ENCODE assay signal across 9 mouse cellular contexts in genomic region chr4:124477359-124477868, GRCm38 (mm10).
A peak's percentile ranks its signal among the peaks of the same experiment; 100 is the strongest.
DNase-seq lines count a peak whose midpoint lies in the region; ATAC-seq and TF ChIP-seq lines count a peak whose summit lies in the region.
"Had no signal": no experiment of that assay in that cellular context is flagged by ENCODE, and none has a peak within 500 bp of the region (broad histone marks: within the 10 kb centered on the region; RNA-seq: fewer than 3 reads in every experiment).

No protein-coding gene starts in this region.

- peak overlapping the region; percentile 72 for H3K27ac ChIP-seq in forebrain, embryonic 15.5 days (replicated peaks)
- no peak overlapping the region for H3K27ac ChIP-seq in limb, embryonic 14.5 days (replicated peaks; ENCODE audit: low read depth, low read length)

- TF ChIP-seq POLR2A in limb, embryonic 14.5 days (IDR thresholded peaks at IDR 0.05; ENCODE audit: borderline replicate concordance, extremely low read depth, insufficient read depth, insufficient read length) = no peak

- intact Hi-C loops in left cerebral cortex, postnatal 4 days (cut with DNase I) = no loop called here
- intact Hi-C loops in left cerebral cortex, postnatal 14 days (cut with DNase I) = no loop called here

- peaks cover 11% of the 10 kb centered on the region; the same call in 1 of the 2 replicates for H3K27me3 ChIP-seq in forebrain, embryonic 15.5 days
- peaks cover 45% of the 10 kb centered on the region for H3K27me3 ChIP-seq in limb, embryonic 14.5 days (ENCODE audit: control insufficient read depth, insufficient read depth, low read length)

- 5% methylated on average over 14 of the region's 14 CpGs for WGBS in forebrain, embryonic 15.5 days
- 11% methylated on average over 14 of the region's 14 CpGs for WGBS in limb, embryonic 14.5 days

- H3K9me3 ChIP-seq in forebrain, embryonic 15.5 days = no peaks in the 10 kb centered on the region
- H3K9me3 ChIP-seq in limb, embryonic 14.5 days (ENCODE audit: control insufficient read depth, low read length) = no peaks in the 10 kb centered on the region

- H3K4me2 ChIP-seq in forebrain, embryonic 15.5 days (replicated peaks) = peak overlapping the region; percentile 40
- peak overlapping the region; percentile 7; the same call in 1 of the 2 replicates for H3K4me2 ChIP-seq in limb, embryonic 14.5 days (replicated peaks; ENCODE audit: low read depth, low read length, severe bottlenecking)

- DNase-seq in left cerebral cortex, postnatal 4 days = peak; percentile 60
- DNase-seq in left cerebral cortex, postnatal 14 days (ENCODE audit: low spot score in 2 of 2) = no peak
- DNase-seq in limb, embryonic 14.5 days (ENCODE audit: low spot score) = no peak
- peak; percentile 43 for DNase-seq in retina, embryonic 14.5 days (ENCODE audit: low spot score)
- DNase-seq in spleen, postnatal 36 days (ENCODE audit: low spot score in 2 of 2) = no peak
- DNase-seq in layer of hippocampus, adult 18-20 months (ENCODE audit: low spot score in 2 of 2) = no peak
- DNase-seq: cerebellum, adult 8-10 months had no signal

- H3K36me3 ChIP-seq in forebrain, embryonic 15.5 days = no peaks in the 10 kb centered on the region
- H3K36me3 ChIP-seq in limb, embryonic 14.5 days (ENCODE audit: control insufficient read depth, insufficient read depth, low read length) = no peaks in the 10 kb centered on the region

- no peak overlapping the region for H3K9ac ChIP-seq in forebrain, embryonic 15.5 days (replicated peaks)
- no peak overlapping the region for H3K9ac ChIP-seq in limb, embryonic 14.5 days (ENCODE audit: low read depth, low read length, severe bottlenecking)

- peak; percentile 80 for ATAC-seq in forebrain, embryonic 15.5 days (replicated peaks)
- no peak for ATAC-seq in limb, embryonic 14.5 days (ENCODE audit: low FRiP score, low read depth)
- ATAC-seq in erythroblast, adult 5-6 weeks (replicated peaks; ENCODE audit: low FRiP score, poor library complexity, severe bottlenecking) = no peak

- H3K4me1 ChIP-seq in forebrain, embryonic 15.5 days = peaks cover 19% of the 10 kb centered on the region
- H3K4me1 ChIP-seq in limb, embryonic 14.5 days (ENCODE audit: control insufficient read depth, insufficient read depth, low read length) = 0 out of 2 replicates have a peak, but pooled peaks cover 5% of the 10 kb centered on the region

- peak overlapping the region; percentile 21 for H3K4me3 ChIP-seq in forebrain, embryonic 15.5 days
- no peak overlapping the region for H3K4me3 ChIP-seq in limb, embryonic 14.5 days (replicated peaks; ENCODE audit: low read length)

Comparison
In these comparisons a context has a peak if more than half of its experiments do, and no peak if none do; other contexts are left out.
1. DNase-seq: peak in left cerebral cortex, postnatal 4 days (single experiment) and retina, embryonic 14.5 days (single experiment); none in left cerebral cortex, postnatal 14 days (0 of 2), limb, embryonic 14.5 days (single experiment), spleen, postnatal 36 days (0 of 2) and layer of hippocampus, adult 18-20 months (0 of 2).